Mouse (Mus musculus) heart, adult 2 months (tissue): ENCODE results near the gene Cdk19.

Experiments
- CTCF ChIP-seq: fragments of 200-600 bp; IDR thresholded peaks from 2 replicates; pipeline ENCODE4 v1.8.1; 2022; ENCODE audit warnings: antibody characterized with exemption, mild to moderate bottlenecking, moderate library complexity
- POLR2A ChIP-seq: fragments of 200-500 bp; IDR thresholded peaks from 2 replicates; pipeline ENCODE4 v1.6.1; 2011; ENCODE audit warnings: mild to moderate bottlenecking, low read depth, low read length, control low read depth; ENCODE audit not compliant: insufficient read depth

- TF ChIP-seq CTCF, result no peak
- no peak for TF ChIP-seq POLR2A
These were observed 122.9 kb downstream of the Cdk19 start for GRCm38 (mm10) chr10:40462257-40462656.
